Mouse (Mus musculus) C2C12 (cell line): ENCODE measurements at regions not wholly inside any gene's neighbourhood (a gene's known extent, or its start where the extent isn't known, plus 50 kb on each side); places are given as distances from the start of the nearest gene placed in this dataset.

ENCODE experiments used
- CTCF ChIP-seq: IDR thresholded peaks from one replicate; pipeline ENCODE4 v1.5.1; 2011; ENCODE audit not compliant: control insufficient read depth, insufficient read depth, insufficient read length
- FOSL1 ChIP-seq: IDR thresholded peaks from one replicate; pipeline ENCODE4 v1.8.0; 2011; ENCODE audit warnings: mild to moderate bottlenecking, low read length; ENCODE audit not compliant: poor library complexity, insufficient read depth, severe bottlenecking
- MAX ChIP-seq: IDR thresholded peaks from one replicate; pipeline ENCODE4 v1.6.1; 2011; ENCODE audit warnings: mild to moderate bottlenecking, control low read depth
- MYOD1 ChIP-seq: IDR thresholded peaks from one replicate; pipeline ENCODE4 v1.6.1; 2011; ENCODE audit warnings: low read depth; ENCODE audit not compliant: control insufficient read depth, insufficient read length
- MYOG ChIP-seq: IDR thresholded peaks from one replicate; pipeline ENCODE4 v1.6.1; 2011; ENCODE audit not compliant: control insufficient read depth, insufficient read length; ENCODE audit errors: extremely low read depth
- USF1 ChIP-seq: IDR thresholded peaks from one replicate; pipeline ENCODE4 v1.6.1; 2011; ENCODE audit warnings: low read depth, mild to moderate bottlenecking, control low read depth, moderate library complexity

DNA sequence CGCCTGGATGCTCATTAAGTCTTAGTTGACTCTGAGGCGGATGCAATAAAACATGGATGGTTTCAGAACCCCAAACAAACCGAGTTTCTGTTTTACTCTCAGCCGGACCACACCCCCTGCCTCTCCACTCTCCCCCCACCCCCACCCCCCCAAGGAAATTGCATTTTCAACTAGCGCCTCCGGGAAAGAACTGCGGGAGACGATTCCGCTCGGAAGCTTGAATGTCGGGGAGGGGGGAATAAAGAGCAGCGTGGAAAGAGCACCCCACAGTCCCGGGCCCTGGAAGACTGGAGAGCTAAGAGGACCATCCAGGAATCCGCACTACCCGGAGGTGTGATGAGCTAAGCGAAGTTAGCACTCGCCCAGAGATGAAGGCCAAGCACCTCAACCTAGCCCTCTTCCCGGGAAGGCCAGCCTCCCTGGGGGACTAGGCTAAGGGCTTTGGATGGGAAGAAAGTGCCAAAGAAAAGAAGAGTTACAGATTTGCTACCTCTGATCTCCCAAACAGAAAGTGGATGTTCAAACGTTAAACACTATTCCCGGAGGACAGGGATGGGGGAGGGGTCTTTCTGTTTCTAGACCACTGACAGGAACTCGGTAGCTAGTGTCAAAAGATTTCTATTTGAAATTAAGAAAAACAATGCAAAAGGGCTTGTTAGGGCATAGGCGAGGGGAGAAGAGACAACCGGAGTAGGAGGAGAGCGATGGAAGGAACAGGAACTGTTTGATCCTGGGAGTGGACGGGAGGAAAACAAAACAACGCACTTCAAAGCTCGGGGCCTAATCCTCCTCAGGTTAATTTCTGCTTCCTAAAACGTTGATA, 258.6 kb upstream of the Nfe2l3 start:
- TF ChIP-seq CTCF = no peak
- no peak for TF ChIP-seq FOSL1
- TF ChIP-seq USF1 = no peak
- TF ChIP-seq MYOG = no peak
- no peak for TF ChIP-seq MAX
- TF ChIP-seq MYOD1 = no peak
